Mouse (Mus musculus) hindbrain, postnatal 0 days (tissue): ENCODE results near the gene Slc51b. TPM values are rescaled to one million over a fixed set of nuclear protein-coding genes. Genes with fewer than 3 reads are reported as not detected.

Experiments
- ATAC-seq: fragments of 200-750 bp; cut with Nextera tagmentation; 2 replicates; pipeline ENCODE4 v1.8.0; 2017; ENCODE audit warnings: mild to moderate bottlenecking, moderate TSS enrichment, moderate library complexity
- DNase-seq: peaks from one replicate; pipeline ENCODE4 v3.0.0-alpha.2; 2015; ENCODE audit warnings: low spot score
- H3K27ac ChIP-seq: fragments of 300-500 bp; sonication (generic); 2 replicates; pipeline ENCODE4 v1.5.1; 2014; ENCODE audit warnings: mild to moderate bottlenecking
- H3K27me3 ChIP-seq: fragments of 300-500 bp; sonication (generic); 2 replicates; pipeline ENCODE4 v1.6.1; 2014; ENCODE audit warnings: low read length, mixed read lengths; ENCODE audit not compliant: insufficient read depth
- H3K36me3 ChIP-seq: fragments of 300-500 bp; sonication (generic); 2 replicates; pipeline ENCODE4 v1.6.1; 2014; ENCODE audit warnings: low read length, mixed read lengths; ENCODE audit not compliant: insufficient read depth
- H3K4me1 ChIP-seq: fragments of 300-500 bp; sonication (generic); 2 replicates; pipeline ENCODE4 v1.6.1; 2014; ENCODE audit warnings: antibody characterized with exemption, low read length, mixed read lengths; ENCODE audit not compliant: insufficient read depth
- H3K4me2 ChIP-seq: fragments of 300-500 bp; sonication (generic); 2 replicates; pipeline ENCODE4 v1.6.1; 2014; ENCODE audit warnings: low read depth, mild to moderate bottlenecking, low read length, moderate library complexity, mixed read lengths
- H3K4me3 ChIP-seq: fragments of 300-500 bp; sonication (generic); 2 replicates; pipeline ENCODE4 v1.5.1; 2014; ENCODE audit warnings: low read length
- H3K9ac ChIP-seq: fragments of 300-500 bp; sonication (generic); replicated peaks from 2 replicates; pipeline ENCODE4 v1.6.1; 2014; ENCODE audit warnings: mild to moderate bottlenecking, low read length, moderate library complexity, mixed read lengths
- H3K9me3 ChIP-seq: fragments of 300-500 bp; sonication (generic); 2 replicates; pipeline ENCODE4 v1.6.1; 2016; ENCODE audit warnings: low read length, mixed read lengths
- CTCF ChIP-seq: IDR thresholded peaks from 2 replicates; pipeline ENCODE4 v1.5.1; 2016; ENCODE audit warnings: antibody characterized with exemption, control low read depth, low read depth
- WGBS: fragments of 180-500 bp; shearing (Covaris S2); extraction: QIAGEN DNeasy Blood & Tissue Kit; methylation state at CpG from one replicate; pipeline ENCODE4 v1.1.7; 2014; 5-methylcytosine and 5-hydroxymethylcytosine counted together
- polyA plus RNA-seq: library from polyadenylated mRNA; unstranded; fragments of >200 nt; fragmentation: Nextera tagmentation; extraction: Ambion mirVana; gene quantifications from 2 replicates; pipeline ENCODE4 v1.2.1, GENCODE M21; 2015
- total RNA-seq: library from RNA; depleted of rRNA; stranded (reverse); fragments of >200 nt; gene quantifications from 2 replicates; pipeline ENCODE4 v1.2.3, GENCODE M21; 2014

Gene Slc51b
- total and polyA plus RNA-seq, 2 experiments from 2014 or later = not detected

GRCm38 (mm10) chr9:65410378-65410777 is 12.4 kb downstream of the Slc51b start:
- Histone ChIP-seq H3K9ac (no peak overlapping the region), H3K4me1 (no peaks in the 10 kb centered on the region), H3K27me3 (no peaks in the 10 kb centered on the region), H3K9me3 (no peaks in the 10 kb centered on the region), H3K36me3 (no peaks in the 10 kb centered on the region), H3K4me2 (no peak overlapping the region), H3K4me3 (no peak overlapping the region), H3K27ac (no peak overlapping the region)
- DNase-seq (no peak), ATAC-seq (no peak)
- TF ChIP-seq CTCF = no peak
- WGBS = 95% methylated on average over 8 of the region's 8 CpGs

- DNase-seq (peak; percentile 12), ATAC-seq (no peak)
- no peak for TF ChIP-seq CTCF
- H3K9me3 ChIP-seq = no peaks in the 10 kb centered on the region
- no peaks in the 10 kb centered on the region for H3K4me1 ChIP-seq
- no peak overlapping the region for H3K9ac ChIP-seq
- no peak overlapping the region for H3K4me3 ChIP-seq
- no peaks in the 10 kb centered on the region for H3K27me3 ChIP-seq
- no peak overlapping the region for H3K27ac ChIP-seq
- WGBS = 58% methylated on average over 5 of the region's 5 CpGs
- no peaks in the 10 kb centered on the region for H3K36me3 ChIP-seq
- H3K4me2 ChIP-seq = no peak overlapping the region
Observed at GRCm38 (mm10) chr9:65408871-65409295, 13.9 kb downstream of the Slc51b start.

- Histone ChIP-seq H3K36me3 (no peaks in the 10 kb centered on the region), H3K9ac (no peak overlapping the region), H3K4me3 (no peak overlapping the region), H3K9me3 (no peaks in the 10 kb centered on the region), H3K4me2 (no peak overlapping the region), H3K27ac (no peak overlapping the region), H3K27me3 (no peaks in the 10 kb centered on the region), H3K4me1 (no peaks in the 10 kb centered on the region)
- no peak for TF ChIP-seq CTCF
- 84% methylated on average over 3 of the region's 3 CpGs for WGBS
- DNase-seq (no peak), ATAC-seq (no peak)
Observed at GRCm38 (mm10) chr9:65407861-65408260, 14.9 kb downstream of the Slc51b start.

GRCm38 (mm10) chr9:65407327-65407726 is 15.4 kb downstream of the Slc51b start:
- Histone ChIP-seq H3K27ac (no peak overlapping the region), H3K27me3 (no peaks in the 10 kb centered on the region), H3K4me3 (no peak overlapping the region), H3K36me3 (no peaks in the 10 kb centered on the region), H3K4me2 (no peak overlapping the region), H3K9ac (no peak overlapping the region), H3K9me3 (no peaks in the 10 kb centered on the region), H3K4me1 (no peaks in the 10 kb centered on the region)
- DNase-seq (no peak), ATAC-seq (no peak)
- 79% methylated on average over 5 of the region's 5 CpGs for WGBS
- no peak for TF ChIP-seq CTCF

- WGBS = 78% methylated on average over 2 of the region's 2 CpGs
- no peak for DNase-seq
- no peak for ATAC-seq
- no peak overlapping the region for H3K9ac ChIP-seq
- H3K4me1 ChIP-seq = no peaks in the 10 kb centered on the region
- H3K4me2 ChIP-seq = no peak overlapping the region
- H3K9me3 ChIP-seq = no peaks in the 10 kb centered on the region
- no peak overlapping the region for H3K27ac ChIP-seq
- no peaks in the 10 kb centered on the region for H3K27me3 ChIP-seq
- H3K36me3 ChIP-seq = no peaks in the 10 kb centered on the region
- no peak for TF ChIP-seq CTCF
- no peak overlapping the region for H3K4me3 ChIP-seq
Observed at GRCm38 (mm10) chr9:65405184-65405449, 17.6 kb downstream of the Slc51b start.

- Histone ChIP-seq H3K9me3 (no peaks in the 10 kb centered on the region), H3K4me3 (no peak overlapping the region), H3K9ac (no peak overlapping the region), H3K36me3 (no peaks in the 10 kb centered on the region), H3K4me2 (peak overlapping the region; percentile 16; the same call in 1 of the 2 replicates), H3K27me3 (no peaks in the 10 kb centered on the region), H3K4me1 (no peaks in the 10 kb centered on the region), H3K27ac (no peak overlapping the region)
- DNase-seq = peak; percentile 76
- TF ChIP-seq CTCF = no peak
- WGBS = 60% methylated on average over 15 of the region's 15 CpGs
- no peak for ATAC-seq
Observed at GRCm38 (mm10) chr9:65404331-65405183, 18.2 kb downstream of the Slc51b start.

GRCm38 (mm10) chr9:65399934-65400333 is 22.8 kb downstream of the Slc51b start:
- 83% methylated on average over 6 of the region's 6 CpGs for WGBS
- H3K27me3 ChIP-seq = no peaks in the 10 kb centered on the region
- H3K36me3 ChIP-seq = no peaks in the 10 kb centered on the region
- TF ChIP-seq CTCF = no peak
- no peak overlapping the region for H3K4me3 ChIP-seq
- ATAC-seq = no peak
- H3K4me2 ChIP-seq = no peak overlapping the region
- H3K9me3 ChIP-seq = no peaks in the 10 kb centered on the region
- H3K9ac ChIP-seq = no peak overlapping the region
- H3K4me1 ChIP-seq = peaks cover 6% of the 10 kb centered on the region
- DNase-seq = no peak
- H3K27ac ChIP-seq = no peak overlapping the region
